Mouse (Mus musculus): ENCODE data around the gene 4930512M02Rik. TPM values are rescaled to one million over a fixed set of nuclear protein-coding genes. Genes with fewer than 3 reads are reported as not detected.

4930512M02Rik gene
- polyA plus RNA-seq, 1 experiment from 2014 or later: not detected

- Histone ChIP-seq H3K9ac (ENCODE audit: low read depth, low read length) (no peak overlapping the region), H3K4me2 (replicated peaks; ENCODE audit: low read depth, low read length) (no peak overlapping the region), H3K36me3 (ENCODE audit: control insufficient read depth, insufficient read depth, low read length) (no peaks in the 10 kb centered on the region), H3K4me1 (ENCODE audit: control insufficient read depth, insufficient read depth, low read length) (no peaks in the 10 kb centered on the region), H3K27ac (ENCODE audit: low read depth, low read length) (no peak overlapping the region), H3K9me3 (ENCODE audit: control insufficient read depth, low read length) (no peaks in the 10 kb centered on the region), H3K4me3 (ENCODE audit: low read length) (no peak overlapping the region), H3K27me3 (ENCODE audit: control insufficient read depth, insufficient read depth, low read length) (no peaks in the 10 kb centered on the region)
- ATAC-seq (ENCODE audit: low FRiP score, low TSS enrichment): no peak
Measured at GRCm38 (mm10) chr11:11570747-11571146, 56.9 kb downstream of the 4930512M02Rik start.

- Histone ChIP-seq H3K36me3 (ENCODE audit: control insufficient read depth, insufficient read depth, low read length) (no peaks in the 10 kb centered on the region), H3K9me3 (ENCODE audit: control insufficient read depth, low read length) (no peaks in the 10 kb centered on the region), H3K9ac (ENCODE audit: low read depth, low read length) (no peak overlapping the region), H3K27ac (ENCODE audit: low read depth, low read length) (no peak overlapping the region), H3K4me3 (ENCODE audit: low read length) (no peak overlapping the region), H3K27me3 (ENCODE audit: control insufficient read depth, insufficient read depth, low read length) (no peaks in the 10 kb centered on the region), H3K4me2 (replicated peaks; ENCODE audit: low read depth, low read length) (no peak overlapping the region), H3K4me1 (ENCODE audit: control insufficient read depth, insufficient read depth, low read length) (no peaks in the 10 kb centered on the region)
- 15% methylated on average over 4 of the region's 4 CpGs for WGBS
- ATAC-seq (ENCODE audit: low FRiP score, low TSS enrichment): no peak
Measured at GRCm38 (mm10) chr11:11569466-11570132, 58.0 kb downstream of the 4930512M02Rik start.

- H3K4me2 ChIP-seq (replicated peaks; ENCODE audit: low read depth, low read length): no peak overlapping the region
- H3K9me3 ChIP-seq (ENCODE audit: control insufficient read depth, low read length): no peaks in the 10 kb centered on the region
- H3K27ac ChIP-seq (ENCODE audit: low read depth, low read length): no peak overlapping the region
- 93% methylated on average over 2 of the region's 2 CpGs for WGBS
- H3K27me3 ChIP-seq (ENCODE audit: control insufficient read depth, insufficient read depth, low read length): no peaks in the 10 kb centered on the region
- no peak overlapping the region for H3K4me3 ChIP-seq (ENCODE audit: low read length)
- H3K9ac ChIP-seq (ENCODE audit: low read depth, low read length): no peak overlapping the region
- no peaks in the 10 kb centered on the region for H3K36me3 ChIP-seq (ENCODE audit: control insufficient read depth, insufficient read depth, low read length)
- H3K4me1 ChIP-seq (ENCODE audit: control insufficient read depth, insufficient read depth, low read length): no peaks in the 10 kb centered on the region
- ATAC-seq (ENCODE audit: low FRiP score, low TSS enrichment): no peak
Measured at GRCm38 (mm10) chr11:11568033-11568432, 59.6 kb downstream of the 4930512M02Rik start.

- Histone ChIP-seq H3K4me3 (ENCODE audit: low read length) (no peak overlapping the region), H3K4me2 (replicated peaks; ENCODE audit: low read depth, low read length) (no peak overlapping the region), H3K9me3 (ENCODE audit: control insufficient read depth, low read length) (no peaks in the 10 kb centered on the region), H3K27me3 (ENCODE audit: control insufficient read depth, insufficient read depth, low read length) (no peaks in the 10 kb centered on the region), H3K27ac (ENCODE audit: low read depth, low read length) (no peak overlapping the region), H3K4me1 (ENCODE audit: control insufficient read depth, insufficient read depth, low read length) (no peaks in the 10 kb centered on the region), H3K36me3 (ENCODE audit: control insufficient read depth, insufficient read depth, low read length) (no peaks in the 10 kb centered on the region), H3K9ac (ENCODE audit: low read depth, low read length) (no peak overlapping the region)
- ATAC-seq (ENCODE audit: low FRiP score, low TSS enrichment): no peak
- WGBS: 65% methylated on average over 6 of the region's 6 CpGs
Measured at GRCm38 (mm10) chr11:11565146-11565820, 62.4 kb downstream of the 4930512M02Rik start.

GRCm38 (mm10) chr11:11564266-11565044, 63.2 kb downstream of the 4930512M02Rik start:
- Histone ChIP-seq H3K4me1 (ENCODE audit: control insufficient read depth, insufficient read depth, low read length) (no peaks in the 10 kb centered on the region), H3K9ac (ENCODE audit: low read depth, low read length) (no peak overlapping the region), H3K36me3 (ENCODE audit: control insufficient read depth, insufficient read depth, low read length) (no peaks in the 10 kb centered on the region), H3K27ac (ENCODE audit: low read depth, low read length) (no peak overlapping the region), H3K4me2 (replicated peaks; ENCODE audit: low read depth, low read length) (no peak overlapping the region), H3K27me3 (ENCODE audit: control insufficient read depth, insufficient read depth, low read length) (no peaks in the 10 kb centered on the region), H3K9me3 (ENCODE audit: control insufficient read depth, low read length) (no peaks in the 10 kb centered on the region), H3K4me3 (ENCODE audit: low read length) (no peak overlapping the region)
- WGBS: 75% methylated on average over 7 of the region's 7 CpGs
- ATAC-seq (ENCODE audit: low FRiP score, low TSS enrichment): no peak

- no peak overlapping the region for H3K4me3 ChIP-seq (ENCODE audit: low read length)
- H3K4me2 ChIP-seq (replicated peaks; ENCODE audit: low read depth, low read length): no peak overlapping the region
- ATAC-seq (ENCODE audit: low FRiP score, low TSS enrichment): no peak
- no peaks in the 10 kb centered on the region for H3K27me3 ChIP-seq (ENCODE audit: control insufficient read depth, insufficient read depth, low read length)
- 93% methylated on average over 6 of the region's 6 CpGs for WGBS
- no peaks in the 10 kb centered on the region for H3K4me1 ChIP-seq (ENCODE audit: control insufficient read depth, insufficient read depth, low read length)
- H3K36me3 ChIP-seq (ENCODE audit: control insufficient read depth, insufficient read depth, low read length): no peaks in the 10 kb centered on the region
- no peaks in the 10 kb centered on the region for H3K9me3 ChIP-seq (ENCODE audit: control insufficient read depth, low read length)
- H3K27ac ChIP-seq (ENCODE audit: low read depth, low read length): no peak overlapping the region
- H3K9ac ChIP-seq (ENCODE audit: low read depth, low read length): no peak overlapping the region
Measured at GRCm38 (mm10) chr11:11561118-11561517, 66.5 kb downstream of the 4930512M02Rik start.

GRCm38 (mm10) chr11:11559099-11559686, 68.4 kb downstream of the 4930512M02Rik start:
- ATAC-seq (ENCODE audit: low FRiP score, low TSS enrichment): no peak
- Histone ChIP-seq H3K4me3 (ENCODE audit: low read length) (no peak overlapping the region), H3K27ac (ENCODE audit: low read depth, low read length) (no peak overlapping the region), H3K27me3 (ENCODE audit: control insufficient read depth, insufficient read depth, low read length) (no peaks in the 10 kb centered on the region), H3K9me3 (ENCODE audit: control insufficient read depth, low read length) (no peaks in the 10 kb centered on the region), H3K9ac (ENCODE audit: low read depth, low read length) (no peak overlapping the region), H3K4me2 (replicated peaks; ENCODE audit: low read depth, low read length) (no peak overlapping the region), H3K36me3 (ENCODE audit: control insufficient read depth, insufficient read depth, low read length) (no peaks in the 10 kb centered on the region), H3K4me1 (ENCODE audit: control insufficient read depth, insufficient read depth, low read length) (no peaks in the 10 kb centered on the region)
- WGBS: 83% methylated on average over 7 of the region's 7 CpGs

- no peaks in the 10 kb centered on the region for H3K9me3 ChIP-seq (ENCODE audit: control insufficient read depth, low read length)
- H3K4me1 ChIP-seq (ENCODE audit: control insufficient read depth, insufficient read depth, low read length): no peaks in the 10 kb centered on the region
- no peaks in the 10 kb centered on the region for H3K27me3 ChIP-seq (ENCODE audit: control insufficient read depth, insufficient read depth, low read length)
- no peaks in the 10 kb centered on the region for H3K36me3 ChIP-seq (ENCODE audit: control insufficient read depth, insufficient read depth, low read length)
- H3K9ac ChIP-seq (ENCODE audit: low read depth, low read length): no peak overlapping the region
- WGBS: 80% methylated on average over 3 of the region's 3 CpGs
- no peak overlapping the region for H3K4me3 ChIP-seq (ENCODE audit: low read length)
- no peak overlapping the region for H3K27ac ChIP-seq (ENCODE audit: low read depth, low read length)
- ATAC-seq (ENCODE audit: low FRiP score, low TSS enrichment): no peak
- no peak overlapping the region for H3K4me2 ChIP-seq (replicated peaks; ENCODE audit: low read depth, low read length)
Measured at GRCm38 (mm10) chr11:11558662-11559061, 69.0 kb downstream of the 4930512M02Rik start.
